Mouse (Mus musculus) inflammation-experienced regulatory T-cells, adult 6 months (primary cell): ENCODE measurements around the gene Cdsn. TPM values are rescaled to one million over a fixed set of nuclear protein-coding genes. Genes with fewer than 3 reads are reported as not detected.
A peak's percentile ranks its signal among the peaks of the same experiment; 100 is the strongest.

Source experiments
- ATAC-seq: one replicate; pipeline ENCODE4 v1.8.0; 2017
- polyA plus RNA-seq, 3 experiments: library from polyadenylated mRNA; unstranded; fragments of 100-300 nt; shearing (Covaris generic); gene quantifications; one replicate each; pipeline ENCODE4 v1.2.1; 2017

The Cdsn gene
- polyA plus RNA-seq, 3 experiments from 2014 or later = not detected

- peak; percentile 41 for ATAC-seq
Observed at GRCm38 (mm10) chr17:35578211-35578610, 26.3 kb downstream of the Cdsn start.

- no peak for ATAC-seq
Observed at GRCm38 (mm10) chr17:35582900-35583299, 31.0 kb downstream of the Cdsn start.

- ATAC-seq = no peak
Observed at GRCm38 (mm10) chr17:35584330-35584937, 32.5 kb downstream of the Cdsn start.

- ATAC-seq = no peak
Observed at GRCm38 (mm10) chr17:35587291-35587690, 35.4 kb downstream of the Cdsn start.

GRCm38 (mm10) chr17:35588387-35588786, 36.5 kb downstream of the Cdsn start:
- ATAC-seq = no peak

- ATAC-seq = peak; percentile 43
Observed at GRCm38 (mm10) chr17:35590410-35591218, 38.7 kb downstream of the Cdsn start.

- ATAC-seq = no peak
Observed at GRCm38 (mm10) chr17:35591219-35591578, 39.3 kb downstream of the Cdsn start.

GRCm38 (mm10) chr17:35591731-35592130, 39.8 kb downstream of the Cdsn start:
- no peak for ATAC-seq

- ATAC-seq = no peak
Observed at GRCm38 (mm10) chr17:35592131-35592530, 40.2 kb downstream of the Cdsn start.

GRCm38 (mm10) chr17:35593786-35594185, 41.9 kb downstream of the Cdsn start:
- no peak for ATAC-seq

- ATAC-seq = no peak
Observed at GRCm38 (mm10) chr17:35594456-35594855, 42.5 kb downstream of the Cdsn start.

- no peak for ATAC-seq
Observed at GRCm38 (mm10) chr17:35597399-35597798, 45.5 kb downstream of the Cdsn start.

GRCm38 (mm10) chr17:35601249-35601648, 49.3 kb downstream of the Cdsn start, which contains the start of gene Sfta2:
TSS of gene Sfta2 (plus strand) at chr17:35601549.
- no peak for ATAC-seq

GRCm38 (mm10) chr17:35601736-35602354, 49.9 kb downstream of the Cdsn start:
- no peak for ATAC-seq

Other genes with a start within 250 kb of the Cdsn start
- gene H2-Q1, start 231.7 kb upstream of the Cdsn start, polyA plus RNA-seq = under 1 TPM in 2 of 3 experiments, not detected in 1; 0.23 to 0.24 TPM
- gene H2-Q2, start 209.9 kb upstream of the Cdsn start, polyA plus RNA-seq = 10 to 100 TPM in 2 of 3 experiments, 1 to 10 TPM in 1; 4.6 to 25.2 (median 21.9) TPM
- 10 to 100 TPM; 11.4 to 17.3 (median 16.4) TPM for gene H2-Q4, start 172.5 kb upstream of the Cdsn start, polyA plus RNA-seq
- 100 to 1,000 TPM; 356 to 772 (median 602) TPM for gene H2-Q6, start 127.3 kb upstream of the Cdsn start, polyA plus RNA-seq
- 1,000 to 10,000 TPM in 2 of 3 experiments, 100 to 1,000 TPM in 1; 921 to 1,440 (median 1,337) TPM for gene H2-Q7, start 113.0 kb upstream of the Cdsn start, polyA plus RNA-seq
- gene H2-Q10, start 82.0 kb upstream of the Cdsn start, polyA plus RNA-seq = 10 to 100 TPM; 14.2 to 25.0 (median 24.2) TPM
- gene Pou5f1, start 46.1 kb upstream of the Cdsn start, polyA plus RNA-seq = under 1 TPM; 0.26 to 0.58 (median 0.32) TPM
- gene Tcf19, start 35.3 kb upstream of the Cdsn start, polyA plus RNA-seq = 10 to 100 TPM; 16.6 to 68.4 (median 21.5) TPM
- 1 to 10 TPM; 4.8 to 7.1 (median 6.0) TPM for gene Cchcr1, start 35.0 kb upstream of the Cdsn start, polyA plus RNA-seq
- under 1 TPM in 1 of 3 experiments, not detected in 2; 0.73 TPM for gene Psors1c2, start 18.9 kb upstream of the Cdsn start, polyA plus RNA-seq
- not detected for gene 2300002M23Rik, start 15.3 kb downstream of the Cdsn start, polyA plus RNA-seq
- gene Sfta2, start 49.4 kb downstream of the Cdsn start, polyA plus RNA-seq = not detected
- not detected for gene Gm9573, start 74.5 kb downstream of the Cdsn start, polyA plus RNA-seq
- under 1 TPM in 1 of 3 experiments, not detected in 2; 0.26 TPM for gene Mucl3, start 91.6 kb downstream of the Cdsn start, polyA plus RNA-seq
- gene Vars2, start 115.5 kb downstream of the Cdsn start, polyA plus RNA-seq = 10 to 100 TPM; 10.4 to 13.2 (median 12.7) TPM
- gene Gtf2h4, start 121.6 kb downstream of the Cdsn start, polyA plus RNA-seq = 10 to 100 TPM; 16.7 to 24.7 (median 17.9) TPM
- gene Ddr1, start 152.5 kb downstream of the Cdsn start, polyA plus RNA-seq = 1 to 10 TPM in 1 of 3 experiments, under 1 TPM in 2; 0.65 to 1.1 (median 0.73) TPM